Mouse (Mus musculus) retina, postnatal 7 days (tissue): ENCODE measurements at regions not wholly inside any gene's neighbourhood (a gene's known extent, or its start where the extent isn't known, plus 50 kb on each side); places are given as distances from the start of the nearest gene placed in this dataset.
A peak's percentile ranks its signal among the peaks of the same experiment; 100 is the strongest.

ENCODE experiments used
- DNase-seq: peaks from one replicate; pipeline ENCODE4 v3.0.0-alpha.2; 2012; ENCODE audit warnings: low read depth, low spot score

GRCm38 (mm10) chr12:32488578-32488892 is 110.0 kb downstream of the Ccdc71l start:
- no peak for DNase-seq

- DNase-seq: no peak
Measured at GRCm38 (mm10) chr12:32489415-32490139, 111.1 kb downstream of the Ccdc71l start.

- no peak for DNase-seq
Measured at GRCm38 (mm10) chr12:32504196-32504595, 125.7 kb downstream of the Ccdc71l start.

DNA sequence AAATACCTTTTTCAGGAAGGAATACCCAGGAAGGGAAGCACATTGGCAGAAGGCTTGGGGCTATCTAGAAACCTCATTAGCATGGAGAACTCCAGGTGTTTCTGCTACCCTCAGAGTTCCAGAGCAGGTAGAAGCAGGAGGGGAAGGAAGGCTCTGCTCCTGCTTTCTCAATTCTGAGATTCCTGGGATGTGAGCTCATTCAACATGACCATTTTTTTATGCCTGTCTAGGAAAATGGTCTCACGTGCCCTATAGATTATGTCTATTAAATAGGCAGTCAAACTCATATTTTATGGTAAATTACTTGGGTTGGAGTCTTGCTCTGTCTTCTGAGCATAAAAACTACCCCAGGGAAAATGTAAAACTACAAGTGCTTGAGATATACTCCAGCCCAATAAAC is 130.2 kb downstream of the Ccdc71l start:
- no peak for DNase-seq

- DNase-seq: no peak
Measured at GRCm38 (mm10) chr12:32525586-32525985, 147.1 kb downstream of the Ccdc71l start.

- no peak for DNase-seq
Measured at GRCm38 (mm10) chr12:32531216-32531615, 152.7 kb downstream of the Ccdc71l start.

- no peak for DNase-seq
Measured at GRCm38 (mm10) chr12:32533641-32534040, 155.1 kb downstream of the Ccdc71l start.

DNA sequence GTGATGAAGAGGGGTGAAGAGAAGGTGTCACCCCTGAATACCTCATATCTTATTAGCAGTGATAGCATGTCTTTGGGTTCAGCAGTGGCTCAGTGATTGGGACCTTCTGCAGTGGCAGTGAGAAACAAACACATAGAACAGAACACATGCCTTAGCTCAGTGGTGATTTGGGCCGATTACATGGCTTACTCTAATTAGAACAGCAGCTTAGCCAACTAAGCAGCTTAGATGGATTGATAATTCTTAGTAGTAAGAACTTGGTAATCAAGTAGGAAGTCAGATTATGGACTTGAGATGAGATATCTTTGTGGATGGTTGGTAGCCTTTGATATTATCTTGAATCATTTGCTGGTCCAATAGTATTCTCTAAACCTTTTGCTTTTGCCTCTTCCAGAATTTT is 167.0 kb downstream of the Ccdc71l start:
- peak; percentile 55 for DNase-seq

GRCm38 (mm10) chr12:32546356-32546755 is 167.9 kb downstream of the Ccdc71l start:
- DNase-seq: no peak

GRCm38 (mm10) chr12:32553793-32554192 is 175.3 kb downstream of the Ccdc71l start:
- no peak for DNase-seq

DNA sequence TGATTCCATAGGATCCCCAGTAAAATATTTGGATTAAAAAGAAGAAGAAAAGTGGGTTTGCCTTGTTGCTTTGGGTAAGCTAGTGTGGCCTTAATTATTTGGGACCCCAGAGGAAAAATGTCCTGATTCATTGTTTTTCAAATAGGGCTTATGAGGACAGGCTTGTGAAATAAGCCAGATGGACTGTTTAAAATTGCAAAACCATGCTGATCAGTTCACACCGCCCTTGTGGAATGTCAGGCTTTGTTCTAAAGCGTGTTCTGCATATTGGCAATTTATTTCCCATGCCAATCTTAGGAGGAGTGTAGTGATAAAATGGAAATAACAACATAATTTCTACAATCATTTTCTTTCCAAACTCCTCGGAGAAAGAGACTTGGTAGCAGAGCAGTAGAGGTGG is 189.3 kb downstream of the Ccdc71l start:
- DNase-seq: no peak

- DNase-seq: no peak
Measured at GRCm38 (mm10) chr12:32581304-32581703, 202.8 kb downstream of the Ccdc71l start.

DNA sequence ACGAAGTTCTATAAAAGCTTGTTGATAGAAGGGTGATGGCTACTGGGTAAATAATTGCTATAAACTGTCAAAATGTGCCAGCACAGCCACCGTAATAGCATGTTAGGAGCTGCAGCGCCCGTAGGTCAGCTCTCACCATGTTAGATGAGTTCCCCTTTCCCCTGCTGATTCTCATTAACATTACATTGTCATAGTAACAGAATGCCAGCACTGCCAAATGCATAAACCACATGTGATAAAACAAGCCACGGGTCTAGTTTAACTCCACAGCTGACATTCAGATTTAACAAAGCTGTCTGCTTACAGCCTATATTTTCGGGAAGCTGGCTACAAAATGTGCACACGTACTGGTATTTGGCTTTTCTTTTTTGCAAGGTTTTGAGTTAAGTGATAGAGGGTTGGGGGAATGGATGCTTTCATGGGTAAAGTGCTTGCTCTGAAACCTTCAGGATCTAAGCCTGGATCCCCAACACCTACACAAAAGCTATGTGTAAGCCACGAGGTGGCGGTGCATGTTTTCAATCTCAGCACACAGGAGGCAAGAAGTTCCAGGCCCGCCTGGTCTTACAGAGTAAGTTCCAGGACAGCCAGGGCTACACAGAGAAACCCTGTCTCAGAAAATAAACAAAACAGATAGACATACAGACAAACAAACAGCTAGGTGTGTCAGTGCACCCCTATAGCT is 217.1 kb upstream of the Nampt start:
- DNase-seq: no peak

GRCm38 (mm10) chr12:32605353-32605752 is 214.0 kb upstream of the Nampt start:
- DNase-seq: no peak

DNA sequence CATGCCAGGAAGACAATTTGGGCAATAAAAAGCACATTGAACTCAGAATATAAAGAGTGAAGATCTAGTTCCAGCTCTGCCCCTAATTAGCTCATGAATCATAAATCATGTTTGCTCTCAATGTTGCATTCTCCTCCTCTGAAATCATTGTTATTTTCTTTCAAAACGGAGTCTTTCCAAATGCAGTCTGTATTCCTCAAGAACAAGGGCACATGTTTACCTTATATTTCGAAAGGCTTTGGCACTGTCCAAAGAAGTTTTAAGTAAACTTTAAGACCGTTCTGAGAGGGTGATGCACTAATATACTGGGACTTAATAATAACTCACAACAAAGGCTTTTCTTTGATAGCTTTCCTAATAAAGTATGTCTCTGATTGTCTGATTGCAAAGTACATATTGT is 204.3 kb upstream of the Nampt start:
- no peak for DNase-seq

GRCm38 (mm10) chr12:32616086-32616485 is 203.3 kb upstream of the Nampt start:
- no peak for DNase-seq

DNA sequence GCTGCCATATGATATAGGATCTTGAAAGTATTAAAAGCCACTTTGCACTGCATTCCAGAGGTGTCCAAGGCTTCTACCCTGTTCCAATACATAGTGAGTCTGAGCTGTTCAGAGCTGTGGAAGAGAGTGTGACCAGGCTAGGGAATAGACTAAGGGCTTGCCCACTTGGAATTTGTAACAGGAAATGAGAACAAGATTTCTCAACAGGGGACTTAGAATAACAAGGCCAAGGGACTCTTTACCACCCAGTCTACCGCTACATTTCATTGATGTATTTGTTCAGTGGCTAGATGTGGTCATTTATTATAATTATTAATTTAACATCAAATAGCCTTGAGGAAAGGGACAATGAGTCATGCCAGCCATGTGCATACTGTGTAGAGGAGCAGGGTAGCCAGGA is 202.3 kb upstream of the Nampt start:
- DNase-seq: no peak

GRCm38 (mm10) chr12:32619830-32620229 is 199.5 kb upstream of the Nampt start:
- no peak for DNase-seq

DNA sequence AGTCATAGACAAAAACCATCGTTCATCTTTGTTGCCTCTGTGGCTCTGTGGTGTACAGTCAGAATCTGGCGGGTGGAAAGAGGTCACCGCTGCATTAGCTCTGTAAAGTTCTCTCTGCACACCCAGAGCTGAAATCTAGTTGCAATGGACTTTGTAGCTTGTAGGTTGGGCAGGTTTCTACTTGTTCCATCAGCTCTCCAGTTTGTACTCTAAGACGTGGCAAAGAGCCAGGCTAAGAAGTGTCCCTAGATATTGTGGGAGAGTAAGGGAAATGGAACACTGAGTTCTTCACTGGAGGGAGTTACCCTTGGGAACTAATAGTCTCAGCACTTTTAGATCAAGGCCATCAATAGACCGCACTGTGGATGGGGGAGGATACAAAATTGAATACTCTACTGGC is 197.6 kb upstream of the Nampt start:
- no peak for DNase-seq

- DNase-seq: no peak
Measured at GRCm38 (mm10) chr12:32628552-32628951, 190.8 kb upstream of the Nampt start.

DNA sequence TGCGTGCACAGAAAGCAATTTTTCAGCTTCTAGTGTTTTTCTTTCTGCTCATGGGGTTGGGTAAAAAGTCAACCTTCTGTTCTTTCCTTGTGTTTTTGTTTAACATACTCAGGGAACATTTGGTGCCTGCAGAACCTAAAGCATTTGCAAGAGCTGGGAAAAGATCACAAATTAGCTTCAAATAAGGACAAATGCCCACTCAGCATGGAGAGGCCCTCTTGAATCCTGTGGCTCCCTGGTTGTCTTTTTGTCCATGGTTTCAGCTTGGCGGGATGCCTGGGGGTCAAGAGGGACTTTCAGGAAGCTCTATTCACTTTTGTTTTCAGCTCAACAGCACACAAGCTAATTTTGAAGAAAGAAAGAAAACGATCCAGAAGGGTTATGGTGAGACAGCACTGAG is 186.4 kb upstream of the Nampt start:
- no peak for DNase-seq

DNA sequence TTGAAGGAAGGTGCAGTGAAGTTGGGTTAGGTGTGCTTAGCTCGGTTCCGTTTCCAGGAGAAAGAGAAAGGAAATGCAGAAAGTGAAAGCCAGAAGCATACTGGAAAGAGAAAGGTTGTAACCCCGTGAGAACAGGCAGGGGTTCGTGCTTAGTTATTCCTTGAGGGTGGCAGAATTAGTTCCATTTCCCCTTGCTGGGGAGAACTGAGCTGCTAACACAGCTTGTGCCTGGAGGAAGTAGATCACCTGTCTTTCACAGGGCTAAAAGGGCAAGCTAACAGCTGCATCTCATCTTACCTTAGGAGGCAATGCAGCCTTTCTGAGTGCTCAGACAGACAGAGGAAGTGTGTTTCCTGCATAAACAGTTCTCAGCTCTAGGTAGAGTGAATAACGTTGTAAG is 184.3 kb upstream of the Nampt start:
- no peak for DNase-seq

- DNase-seq: peak; percentile 45
Measured at GRCm38 (mm10) chr12:32637400-32638100, 181.8 kb upstream of the Nampt start.
